Mouse (Mus musculus): ENCODE results near the gene Gpx6.

The Gpx6 gene

GRCm38 (mm10) chr13:21326191-21326590 lies 14.3 kb downstream of the Gpx6 start:
- no peak for DNase-seq

GRCm38 (mm10) chr13:21326657-21327211 lies 14.8 kb downstream of the Gpx6 start:
- DNase-seq = peak in 1 of 2 experiments; percentile 50

DNA sequence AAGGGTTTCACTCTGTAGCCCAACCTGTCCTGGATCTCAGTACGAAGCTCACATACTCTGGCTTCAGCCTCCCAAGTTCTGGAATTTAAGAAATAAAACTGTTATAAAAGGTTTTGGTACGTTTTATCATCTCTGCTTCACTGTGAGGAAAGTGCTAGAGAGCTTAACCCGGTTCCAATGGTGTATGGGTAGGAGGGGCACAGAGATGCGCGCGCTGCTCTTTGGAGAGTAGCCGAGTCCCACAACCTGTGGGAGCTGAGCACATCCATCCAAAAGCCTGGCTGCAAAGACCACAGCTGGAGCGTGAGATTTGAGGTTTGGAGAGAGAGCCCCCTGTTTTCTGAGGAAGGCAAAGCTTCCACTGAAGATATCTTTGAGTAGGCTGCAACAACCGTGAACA lies 15.5 kb downstream of the Gpx6 start:
- DNase-seq = no peak

DNA sequence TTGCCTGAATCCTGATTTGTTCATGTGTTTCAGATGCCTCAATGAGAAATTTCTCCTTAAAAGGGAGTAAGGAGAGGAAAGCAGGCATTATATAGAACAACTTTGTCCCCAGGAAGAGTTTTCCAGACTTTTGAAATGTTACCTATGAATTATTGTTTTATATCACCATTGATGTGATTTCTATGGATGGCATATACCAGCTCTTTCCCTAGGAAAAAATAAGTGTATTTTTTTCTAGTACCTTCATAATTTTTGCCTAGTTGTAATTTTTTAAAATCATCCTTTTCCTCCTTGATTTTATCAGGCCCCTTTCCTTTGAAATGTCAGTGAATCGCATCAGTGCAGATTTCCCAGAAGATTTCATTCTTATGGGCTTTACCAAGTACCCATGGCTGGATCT lies 34.7 kb downstream of the Gpx6 start, which contains the start of gene Olfr1367:
Gene Olfr1367 (plus strand): TSS at position 301 of the 400 bp plus-strand sequence.
- DNase-seq = no peak

- DNase-seq = no peak
Measured at GRCm38 (mm10) chr13:21350593-21350992, 38.7 kb downstream of the Gpx6 start.

- peak; percentile 62 to 65 for DNase-seq
Measured at GRCm38 (mm10) chr13:21362621-21363248, 50.8 kb downstream of the Gpx6 start, which contains the start of gene Zscan12. Gene Zscan12 (plus strand): TSS chr13:21362820.

GRCm38 (mm10) chr13:21363719-21364118 lies 51.8 kb downstream of the Gpx6 start:
- no peak for DNase-seq

- no peak for DNase-seq
Measured at GRCm38 (mm10) chr13:21366635-21367034, 54.7 kb downstream of the Gpx6 start.
